Mouse (Mus musculus) left cerebral cortex, postnatal 14 days (tissue): ENCODE data around the gene Rhbdf1. TPM values are rescaled to one million over a fixed set of nuclear protein-coding genes. Genes with fewer than 3 reads are reported as not detected.

Experiments
- DNase-seq, 2 experiments: peaks; one replicate each; pipeline ENCODE4 v3.0.0; 2021 to 2022; ENCODE audit warnings: low spot score in 2 of 2, mixed read lengths in 1 of 2
- intact Hi-C: fragments of 180-260 bp; cut with DNase I; formaldehyde crosslinking; loops from one replicate; pipeline ENCODE4 v1.15.1; 2025
- long read RNA-seq, 2 experiments: library from polyadenylated mRNA; stranded (forward); transcript quantifications; one replicate each; pipeline ENCODE4 v2.0.0; 2021
- total RNA-seq, 2 experiments: library from RNA; stranded (reverse); gene quantifications; 2 replicates each; pipeline ENCODE4 v1.2.3; 2021

Rhbdf1 gene
- total RNA-seq = 10 to 100 TPM; 16.5 to 18.0 TPM
- long read RNA-seq, experiment 1, transcript Rhbdf1-201 (18 exons, 2,946 nt) = major isoform, 10 of 17 reads
- long read RNA-seq, experiment 1, partial matches to known transcripts = 0 of 17 reads
- long read RNA-seq, experiment 1, other reads (novel, unspliced or antisense) = 7 of 17 reads
- long read RNA-seq, experiment 2, transcript Rhbdf1-201 (18 exons, 2,946 nt) = major isoform, 13 of 30 reads
- long read RNA-seq, experiment 2, partial matches to known transcripts = 4 of 30 reads
- long read RNA-seq, experiment 2, other reads (novel, unspliced or antisense) = 13 of 30 reads

GRCm38 (mm10) chr11:32221951-32222409, at the start of gene Rhbdf1:
TSS of gene Rhbdf1 (minus strand) at chr11:32222300.
- DNase-seq = no peak
- intact Hi-C loops = loop anchor here (10.0 kb wide), 1 partner anchor 547 kb away; the partner anchor contains the start of gene Bod1

- intact Hi-C loops = no loop called here
Measured at GRCm38 (mm10) chr11:32271178-32271577, 49.1 kb upstream of the Rhbdf1 start.

GRCm38 (mm10) chr11:32268952-32269351, 46.9 kb upstream of the Rhbdf1 start:
- no peak for DNase-seq
- intact Hi-C loops = no loop called here

More at GRCm38 (mm10) chr11:32271178-32271577, 49.1 kb upstream of the Rhbdf1 start:
- DNase-seq = no peak

- DNase-seq = no peak
- intact Hi-C loops = no loop called here
Measured at GRCm38 (mm10) chr11:32267964-32268363, 45.9 kb upstream of the Rhbdf1 start.

DNA sequence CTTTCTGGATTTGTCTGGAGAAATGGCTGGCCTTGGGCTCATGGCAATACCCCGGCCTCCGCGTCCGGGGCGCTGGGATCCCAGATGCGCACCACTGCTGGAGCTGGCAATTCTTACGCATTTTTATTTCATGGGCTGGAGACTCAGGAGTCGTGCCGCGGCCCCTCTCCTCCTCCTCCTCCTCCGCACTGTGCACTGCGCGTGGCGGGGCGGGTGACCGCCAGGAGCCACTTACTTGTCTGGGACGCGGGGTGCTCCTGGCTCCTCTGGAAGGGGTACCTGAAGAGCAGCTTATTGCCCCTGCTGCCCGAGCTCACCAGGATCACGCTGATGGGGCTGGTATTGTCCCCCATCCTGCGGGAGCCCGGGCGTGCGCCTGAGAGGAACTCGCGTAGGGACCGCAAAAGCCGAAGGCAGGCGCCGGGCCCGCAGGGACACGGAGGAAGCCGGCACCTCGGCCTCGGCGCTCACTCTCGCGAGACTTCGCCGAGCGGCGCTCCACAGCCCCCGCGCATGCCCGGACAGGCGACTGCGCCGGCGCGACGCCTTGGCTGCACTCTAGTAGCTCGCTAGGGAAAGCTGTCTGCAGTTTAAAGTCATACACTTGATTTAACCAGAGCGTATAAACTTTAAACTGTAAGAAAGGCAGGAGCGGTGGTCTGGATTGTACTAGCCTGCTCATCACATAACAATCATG, 45.2 kb upstream of the Rhbdf1 start, which contains the start of gene Nprl3:
TSS of gene Nprl3 (minus strand) at position 520 of the 697 bp plus-strand sequence.
- intact Hi-C loops = no loop called here
- DNase-seq = peak; percentile 97

- DNase-seq = no peak
- intact Hi-C loops = no loop called here
Measured at GRCm38 (mm10) chr11:32266776-32267175, 44.7 kb upstream of the Rhbdf1 start.

GRCm38 (mm10) chr11:32266194-32266593, 44.1 kb upstream of the Rhbdf1 start:
- intact Hi-C loops = no loop called here
- DNase-seq = no peak

GRCm38 (mm10) chr11:32265117-32265738, 43.1 kb upstream of the Rhbdf1 start:
- intact Hi-C loops = no loop called here
- no peak for DNase-seq

- intact Hi-C loops = no loop called here
- no peak for DNase-seq
Measured at GRCm38 (mm10) chr11:32262674-32263415, 40.7 kb upstream of the Rhbdf1 start.

DNA sequence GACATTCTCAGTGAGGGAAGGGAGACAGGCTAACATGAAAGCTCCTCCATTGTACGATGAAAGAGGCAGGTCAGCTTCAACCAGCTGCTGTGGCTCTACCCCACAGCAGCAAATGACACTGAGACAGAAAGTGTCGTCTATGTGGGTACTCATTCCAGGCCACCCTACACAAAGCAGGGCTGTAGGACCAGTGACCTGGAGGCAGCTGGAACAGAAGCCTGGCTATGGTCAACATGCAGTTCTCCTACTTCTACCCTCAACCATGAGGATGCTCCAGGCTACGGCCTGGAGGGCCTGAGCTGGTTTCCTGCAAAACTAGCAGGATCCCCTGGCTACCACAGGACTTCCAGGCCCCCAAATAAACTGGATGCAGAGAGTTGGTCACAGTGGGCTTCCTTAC, 34.5 kb upstream of the Rhbdf1 start:
- DNase-seq = no peak
- intact Hi-C loops = no loop called here

GRCm38 (mm10) chr11:32256146-32256545, 34.0 kb upstream of the Rhbdf1 start:
- intact Hi-C loops = no loop called here
- DNase-seq = no peak

DNA sequence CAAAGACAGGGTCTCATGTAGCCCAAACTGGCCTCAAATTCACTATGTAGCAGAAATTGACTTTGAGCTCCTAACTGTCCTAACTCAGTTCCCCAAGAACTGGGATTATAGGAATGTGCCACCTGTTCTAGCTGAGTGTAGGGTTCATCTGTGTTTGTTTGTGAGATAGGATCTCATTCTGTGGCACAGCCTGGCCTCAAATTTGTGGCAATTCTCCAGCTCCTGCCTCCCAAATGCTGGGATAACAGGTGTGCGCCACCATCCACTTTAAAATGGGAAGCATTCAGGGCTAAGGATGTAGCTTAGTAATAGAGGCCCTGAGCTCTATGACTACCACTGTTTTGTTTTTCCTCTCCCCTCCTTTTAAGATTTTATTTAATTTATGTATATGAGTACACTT, 31.0 kb upstream of the Rhbdf1 start:
- DNase-seq = no peak
- intact Hi-C loops = no loop called here

DNA sequence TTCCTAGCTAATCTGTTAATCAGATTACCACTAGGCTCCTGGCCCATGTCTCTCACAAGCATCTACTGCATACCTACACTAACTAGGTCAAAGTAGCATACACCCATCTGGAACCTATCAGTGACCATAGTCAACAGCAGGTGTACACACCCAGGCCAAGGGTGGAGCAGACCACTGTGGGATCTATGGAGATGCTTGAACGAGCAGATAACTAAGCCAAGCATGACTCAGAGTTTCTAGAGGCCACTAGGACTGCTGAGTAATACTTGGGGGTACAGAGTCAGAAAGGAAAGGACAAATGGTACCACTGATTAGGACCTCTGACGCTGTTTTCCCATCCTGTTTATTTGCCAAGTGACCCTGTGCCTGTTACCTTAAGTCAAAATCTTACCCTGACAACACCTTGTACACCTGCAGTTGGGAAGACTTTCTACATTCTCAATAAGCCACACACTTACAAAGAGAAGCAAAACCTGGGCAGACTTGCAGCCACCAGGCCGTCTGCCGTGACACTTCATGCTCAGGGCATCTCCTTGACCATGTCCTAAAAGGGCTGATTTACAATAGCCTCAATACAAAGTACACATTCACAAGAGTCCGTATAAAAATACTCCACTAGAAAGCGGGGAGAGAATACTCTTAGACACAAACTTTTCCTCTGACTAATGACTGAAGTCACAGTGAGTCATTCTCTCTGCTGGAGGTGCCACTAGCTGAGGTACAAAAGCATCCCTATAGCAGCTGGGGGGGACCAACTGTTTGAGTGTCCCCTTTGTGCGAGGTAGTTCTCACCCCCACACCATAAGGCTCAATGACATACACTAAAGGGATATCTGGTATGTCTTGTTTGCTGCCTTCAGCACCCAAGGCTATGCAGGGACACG, 29.0 kb upstream of the Rhbdf1 start:
- no peak for DNase-seq
- intact Hi-C loops = no loop called here

DNA sequence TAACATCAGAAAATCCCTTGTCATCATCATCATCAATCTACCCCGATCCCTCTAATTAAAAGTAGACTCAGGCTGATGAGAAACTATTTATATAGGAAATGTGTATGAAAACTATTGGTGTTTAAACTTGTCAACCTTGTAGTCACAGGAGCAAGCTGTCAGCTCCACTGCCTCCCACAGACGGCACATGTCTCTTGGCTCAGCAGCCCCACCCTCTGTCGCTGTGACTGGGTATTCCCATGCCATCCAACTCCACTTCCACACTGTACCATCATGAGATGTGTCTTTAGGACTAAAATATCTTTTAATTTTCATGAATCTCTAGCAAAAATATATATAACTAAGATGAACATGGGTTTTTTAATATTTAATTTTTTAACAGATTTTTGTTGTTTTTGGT, 26.2 kb upstream of the Rhbdf1 start:
- intact Hi-C loops = no loop called here
- DNase-seq = peak in 1 of 2 experiments; percentile 5

GRCm38 (mm10) chr11:32247068-32247467, 25.0 kb upstream of the Rhbdf1 start:
- intact Hi-C loops = no loop called here
- peak in 1 of 2 experiments; percentile 22 for DNase-seq

GRCm38 (mm10) chr11:32245614-32246013, 23.5 kb upstream of the Rhbdf1 start:
- no peak for DNase-seq

DNA sequence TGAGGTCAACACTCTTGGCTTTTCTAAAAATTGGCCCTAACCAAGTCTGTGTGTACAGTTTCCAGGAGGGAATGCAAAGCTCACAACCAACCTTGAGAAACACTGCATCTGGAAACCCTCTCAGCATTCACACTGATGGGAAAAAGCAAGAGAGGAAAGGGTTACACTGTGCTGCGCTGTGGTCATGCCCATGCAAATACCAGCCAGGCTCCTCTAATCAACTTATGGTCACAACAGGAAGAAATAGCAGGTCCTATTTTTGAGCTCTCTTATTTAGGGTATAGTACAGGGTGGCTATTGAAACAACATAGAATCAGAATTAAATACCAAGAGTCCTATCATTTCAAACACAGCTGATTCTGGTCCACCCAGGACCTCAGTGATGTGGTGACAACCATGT, 22.5 kb upstream of the Rhbdf1 start:
- DNase-seq = no peak
- intact Hi-C loops = no loop called here

More at GRCm38 (mm10) chr11:32245614-32246013, 23.5 kb upstream of the Rhbdf1 start:
- intact Hi-C loops = no loop called here

- intact Hi-C loops = no loop called here
- DNase-seq = no peak
Measured at GRCm38 (mm10) chr11:32244064-32244463, 22.0 kb upstream of the Rhbdf1 start.
